Mouse (Mus musculus) myocyte (in vitro differentiated cells): ENCODE data around the gene Abcf1.

Source experiments
- CEBPB ChIP-seq: IDR thresholded peaks from 2 replicates; pipeline ENCODE4 v1.6.1; 2011; ENCODE audit warnings: mild to moderate bottlenecking, moderate library complexity; ENCODE audit not compliant: poor library complexity, insufficient read depth, severe bottlenecking
- E2F4 ChIP-seq: IDR thresholded peaks from one replicate; pipeline ENCODE4 v1.6.1; 2011; ENCODE audit warnings: mild to moderate bottlenecking, control low read depth, moderate library complexity; ENCODE audit not compliant: insufficient read depth
- MAX ChIP-seq: IDR thresholded peaks from one replicate; pipeline ENCODE4 v1.6.1; 2011; ENCODE audit warnings: low read depth, mild to moderate bottlenecking, control low read depth
- MYOD1 ChIP-seq, 3 experiments: IDR thresholded peaks; one replicate each; pipeline ENCODE4 v1.6.1; 2011; ENCODE audit warnings: control low read depth in 2 of 3, low read depth in 2 of 3, mild to moderate bottlenecking in 2 of 3, moderate library complexity in 1 of 3; ENCODE audit not compliant: insufficient read length in 2 of 3, control insufficient read depth in 1 of 3
- MYOG ChIP-seq, 3 experiments: IDR thresholded peaks; one replicate each; pipeline ENCODE4 v1.6.1; 2011; ENCODE audit warnings: control low read depth in 2 of 3, low read depth in 2 of 3, mild to moderate bottlenecking in 2 of 3; ENCODE audit not compliant: insufficient read length in 2 of 3, control insufficient read depth in 1 of 3, insufficient read depth in 1 of 3
- POLR2A ChIP-seq: IDR thresholded peaks from one replicate; pipeline ENCODE4 v1.6.1; 2011; ENCODE audit warnings: low read depth, mild to moderate bottlenecking, control low read depth, moderate library complexity; ENCODE audit not compliant: insufficient read length
- POLR2AphosphoS2 ChIP-seq: IDR thresholded peaks from one replicate; pipeline ENCODE4 v1.6.1; 2011; ENCODE audit warnings: low read depth, control low read depth; ENCODE audit not compliant: insufficient read length
- REST ChIP-seq: IDR thresholded peaks from one replicate; pipeline ENCODE4 v1.6.1; 2011; ENCODE audit warnings: mild to moderate bottlenecking, control low read depth, moderate library complexity; ENCODE audit not compliant: insufficient read depth, insufficient read length
- SRF ChIP-seq: IDR thresholded peaks from one replicate; pipeline ENCODE4 v1.6.1; 2011; ENCODE audit warnings: low read depth; ENCODE audit not compliant: control insufficient read depth, insufficient read length
- TCF12 ChIP-seq: IDR thresholded peaks from one replicate; pipeline ENCODE4 v1.6.1; 2011; ENCODE audit warnings: mild to moderate bottlenecking, control low read depth; ENCODE audit not compliant: poor library complexity, insufficient read depth, severe bottlenecking
- TCF3 ChIP-seq: IDR thresholded peaks from one replicate; pipeline ENCODE4 v1.6.1; 2011; ENCODE audit warnings: low read depth, control low read depth; ENCODE audit not compliant: insufficient read length
- USF1 ChIP-seq: IDR thresholded peaks from one replicate; pipeline ENCODE4 v1.6.1; 2011; ENCODE audit warnings: low read depth, mild to moderate bottlenecking, control low read depth, moderate library complexity

GRCm38 (mm10) chr17:35954665-35955064 is 14.9 kb downstream of the Abcf1 start:
- TF ChIP-seq POLR2A (no peak), TCF12 (no peak), E2F4 (no peak), MYOD1 (IDR thresholded peaks at IDR 0.05; ENCODE audit: control insufficient read depth in 1 of 3, insufficient read length in 2 of 3, low read depth in 2 of 3) (no peak), REST (no peak), USF1 (no peak), MYOG (IDR thresholded peaks at IDR 0.05; ENCODE audit: control insufficient read depth in 1 of 3, insufficient read depth in 1 of 3, insufficient read length in 2 of 3, low read depth in 2 of 3) (no peak), POLR2AphosphoS2 (peak; percentile 64), SRF (no peak), MAX (no peak), TCF3 (no peak), CEBPB (no peak)
